Mouse (Mus musculus) heart, postnatal 10 days (tissue): ENCODE data around the gene Hmox2. TPM values are rescaled to one million over a fixed set of nuclear protein-coding genes. Genes with fewer than 3 reads are reported as not detected.
"Not testable (repeated sequence)": the region's sequence is repeated elsewhere in the genome, so short reads cannot be mapped to it uniquely, and the experiment has no call there.

ENCODE experiments used
- DNase-seq, 2 experiments: peaks; one replicate each; pipeline ENCODE4 v3.0.0; 2021
- intact Hi-C: fragments of 180-260 bp; cut with DNase I; formaldehyde crosslinking; loops from one replicate; pipeline ENCODE4 v1.15.1; 2025
- total RNA-seq, 2 experiments: library from RNA; stranded (reverse); gene quantifications; 2 replicates each; pipeline ENCODE4 v1.2.3; 2021

Hmox2 gene
- 10 to 100 TPM; 71.1 to 73.4 TPM for total RNA-seq

DNA sequence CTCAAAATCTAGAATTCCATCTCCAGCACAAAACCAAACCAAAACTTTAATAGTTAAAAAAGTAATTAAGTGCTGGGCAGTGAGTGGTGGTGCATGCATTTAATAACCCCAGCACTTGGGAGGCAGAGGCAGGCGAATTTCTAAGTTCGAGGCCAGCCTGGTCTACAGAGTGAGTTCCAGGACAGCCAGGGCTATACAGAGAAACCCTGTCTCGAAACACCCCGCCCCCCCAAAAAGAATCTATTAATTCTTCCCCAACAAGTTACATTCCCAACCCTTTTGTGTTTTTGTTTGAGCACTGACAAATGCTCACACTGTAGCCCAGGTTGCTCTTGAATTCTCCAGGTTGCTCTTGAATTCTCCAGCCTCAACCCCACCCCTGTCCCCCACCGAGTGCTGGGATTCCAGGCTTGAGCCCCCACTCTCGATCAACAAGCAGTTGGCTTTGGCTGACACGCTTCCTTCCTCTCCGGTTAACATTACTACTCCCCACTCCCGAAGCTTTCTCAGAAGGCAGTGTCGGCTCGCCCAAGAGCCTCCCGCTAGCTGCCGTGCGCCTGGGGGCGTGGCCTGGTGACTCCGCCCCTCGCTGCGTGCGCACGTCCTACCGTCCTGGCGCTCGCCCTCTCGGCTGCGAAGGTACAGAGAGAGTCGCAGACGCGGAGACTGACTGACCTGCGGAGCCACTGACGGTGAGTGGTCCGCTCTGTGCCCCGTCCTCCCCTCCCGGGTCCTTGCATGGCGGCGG, at the start of gene Hmox2:
TSS of gene Hmox2 (plus strand) at position 582 of the 748 bp plus-strand sequence.
- intact Hi-C loops, result loop anchor here (5.0 kb wide), 1 partner anchor 56 kb away; no protein-coding TSS in a partner anchor
- peak; percentile 97 for DNase-seq

DNA sequence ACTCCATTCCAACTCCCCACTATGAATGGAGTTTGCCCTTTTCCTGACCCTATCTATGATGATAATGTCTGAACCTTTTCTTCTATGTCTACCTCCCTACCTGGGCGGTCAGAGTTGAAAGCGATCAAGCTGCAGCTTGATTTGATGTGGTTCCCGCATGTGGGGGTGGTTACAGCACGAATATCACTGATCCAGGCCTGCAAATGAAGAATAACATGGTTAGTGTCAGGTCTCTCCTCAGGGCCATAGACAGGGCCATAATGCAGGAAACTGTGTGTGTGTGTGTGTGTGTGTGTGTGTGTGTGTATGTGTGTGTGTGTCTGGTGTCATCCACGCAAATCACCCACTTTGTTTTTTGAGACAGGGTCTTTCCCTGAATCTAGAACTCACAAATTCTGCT, 49.3 kb upstream of the Hmox2 start:
- DNase-seq, result no peak
- intact Hi-C loops, result no loop called here

DNA sequence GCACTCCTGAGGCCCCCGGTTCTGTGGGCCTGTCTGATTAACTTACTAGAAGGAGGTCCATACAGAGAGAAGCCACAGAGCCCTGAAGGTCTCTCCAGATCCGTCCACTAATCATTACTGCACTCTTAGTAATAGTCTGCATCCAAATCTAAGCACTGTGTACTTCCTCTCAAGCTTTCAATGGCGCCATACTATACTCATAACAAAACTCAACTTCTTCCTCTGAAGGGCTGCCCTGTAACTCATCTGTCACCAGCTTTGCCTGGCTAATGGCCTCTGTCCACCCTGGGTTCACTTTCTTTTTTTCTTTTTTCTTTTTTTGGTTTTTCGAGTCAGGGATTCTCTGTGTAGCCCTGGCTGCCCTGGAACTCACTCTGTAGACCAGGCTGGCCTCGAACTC, 48.1 kb upstream of the Hmox2 start:
- no peak for DNase-seq
- intact Hi-C loops, result no loop called here

DNA sequence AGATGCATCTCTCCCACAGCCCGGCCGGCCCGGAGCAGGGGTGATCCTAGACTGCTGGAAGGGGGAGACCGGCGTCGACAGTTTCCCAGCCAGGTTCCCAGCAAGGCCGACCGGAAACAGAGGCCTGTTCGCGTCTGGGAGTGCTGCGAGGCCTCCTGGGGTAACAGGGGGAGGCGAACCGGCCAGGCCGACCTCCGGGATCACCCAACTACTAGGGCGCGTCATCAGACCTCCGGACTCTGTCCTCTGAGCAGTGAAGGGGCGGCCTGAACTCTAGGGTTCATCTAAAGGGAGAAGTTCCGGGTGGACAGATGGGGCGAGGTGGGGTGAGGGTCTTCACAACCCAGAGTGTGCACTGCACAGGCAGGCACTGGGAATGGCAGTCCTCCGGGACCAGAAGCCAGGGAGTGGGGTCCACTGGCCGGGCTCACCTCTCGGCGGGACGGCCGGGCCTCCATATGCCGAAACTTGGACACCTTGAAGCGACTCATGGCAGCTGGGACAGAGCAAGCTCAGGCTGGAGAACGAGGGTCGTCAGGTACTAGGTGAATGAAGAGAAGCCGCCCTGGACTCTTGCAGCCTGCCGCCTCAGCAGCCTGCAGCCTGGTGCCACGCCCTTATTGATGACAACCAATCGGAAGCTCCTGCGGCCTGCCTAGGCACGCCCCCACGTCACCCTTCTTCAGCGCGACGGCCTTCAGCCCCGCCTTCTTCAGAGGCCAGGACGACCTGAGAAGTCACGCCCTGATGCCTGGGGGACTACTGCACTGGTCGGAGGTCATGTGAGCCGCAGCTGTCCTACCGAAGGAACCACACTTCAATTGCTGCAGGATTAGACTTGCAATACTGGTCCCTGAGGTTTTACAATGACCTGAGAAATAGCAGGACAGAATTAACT, 46.8 kb upstream of the Hmox2 start, which contains the start of gene Coro7:
TSS of gene Coro7 (minus strand) at position 657 of the 898 bp plus-strand sequence.
- intact Hi-C loops, result no loop called here
- DNase-seq, result peak; percentile 93 to 94

DNA sequence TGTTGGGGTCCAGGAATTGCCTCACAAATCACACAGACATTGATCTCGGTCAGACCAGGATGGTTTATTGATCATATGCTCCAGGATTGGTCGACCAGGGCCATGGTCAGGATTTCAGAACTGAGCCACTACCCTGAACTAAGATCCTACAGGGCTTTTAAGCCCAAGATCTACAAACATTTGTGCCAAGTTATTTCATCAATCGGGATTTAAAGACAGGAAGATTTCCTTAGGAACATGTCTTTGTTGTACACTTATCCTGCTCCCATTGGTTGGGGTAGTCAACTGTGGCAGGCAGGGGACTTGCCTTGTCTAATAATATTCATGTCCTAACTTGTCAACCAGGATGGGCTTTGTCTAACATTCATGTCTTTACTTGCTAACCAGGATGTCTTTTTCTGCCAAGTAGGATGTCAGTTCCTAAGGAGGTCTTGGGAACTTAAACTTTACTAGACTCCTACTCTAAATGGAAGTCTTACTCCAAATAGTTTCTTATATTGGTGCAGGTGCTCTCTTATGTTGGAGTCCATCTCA, 45.2 kb upstream of the Hmox2 start:
- intact Hi-C loops, DNase-seq: not testable (repeated sequence)

DNA sequence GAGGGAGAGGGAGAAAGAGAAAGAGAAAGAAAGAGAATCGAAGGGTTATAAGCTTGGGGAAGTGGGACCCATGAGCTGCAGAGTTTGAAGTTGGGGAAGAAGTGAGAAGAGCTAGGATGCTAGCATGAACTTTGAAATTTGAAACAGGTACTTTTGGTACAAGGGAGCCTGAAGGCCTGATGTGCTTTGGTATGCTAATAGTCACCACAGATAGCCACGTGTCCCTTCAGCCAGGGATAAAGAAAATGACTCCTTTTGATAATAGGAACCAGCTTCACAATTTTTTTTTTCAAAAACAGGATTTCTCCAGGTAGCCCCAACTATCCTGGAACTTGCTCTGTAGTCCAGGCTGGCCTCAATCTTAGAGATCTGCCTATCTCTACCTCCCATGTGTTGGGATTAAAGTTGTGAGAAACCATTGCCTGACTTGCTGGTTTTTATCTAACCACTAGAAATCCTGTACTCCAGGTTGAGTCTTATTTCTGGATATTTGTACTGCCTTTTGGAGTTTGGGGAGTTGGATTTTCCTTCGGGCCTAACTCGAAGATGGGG, 43.5 kb upstream of the Hmox2 start:
- intact Hi-C loops, result no loop called here

DNA sequence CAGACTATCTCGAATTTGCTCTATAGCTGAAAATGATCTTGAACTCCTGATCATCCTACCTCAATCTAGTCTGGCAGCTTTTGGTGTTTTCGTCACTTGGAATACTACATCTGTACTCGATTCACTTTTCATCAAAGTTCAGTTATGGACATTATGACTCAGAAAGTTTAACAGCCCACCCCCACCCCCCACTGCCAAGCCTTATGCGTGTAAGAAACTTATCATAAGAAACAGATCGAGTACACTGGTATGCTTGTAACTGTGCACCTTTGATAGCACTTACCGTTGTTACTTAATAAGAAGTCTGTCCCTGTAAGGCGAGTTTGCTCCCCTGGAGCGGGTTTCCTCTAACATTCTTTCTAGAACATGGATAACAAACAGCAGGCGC, 43.0 kb upstream of the Hmox2 start:
- DNase-seq, result no peak
- intact Hi-C loops, result no loop called here

More for the DNA sequence above, 43.5 kb upstream of the Hmox2 start:
- no peak for DNase-seq

DNA sequence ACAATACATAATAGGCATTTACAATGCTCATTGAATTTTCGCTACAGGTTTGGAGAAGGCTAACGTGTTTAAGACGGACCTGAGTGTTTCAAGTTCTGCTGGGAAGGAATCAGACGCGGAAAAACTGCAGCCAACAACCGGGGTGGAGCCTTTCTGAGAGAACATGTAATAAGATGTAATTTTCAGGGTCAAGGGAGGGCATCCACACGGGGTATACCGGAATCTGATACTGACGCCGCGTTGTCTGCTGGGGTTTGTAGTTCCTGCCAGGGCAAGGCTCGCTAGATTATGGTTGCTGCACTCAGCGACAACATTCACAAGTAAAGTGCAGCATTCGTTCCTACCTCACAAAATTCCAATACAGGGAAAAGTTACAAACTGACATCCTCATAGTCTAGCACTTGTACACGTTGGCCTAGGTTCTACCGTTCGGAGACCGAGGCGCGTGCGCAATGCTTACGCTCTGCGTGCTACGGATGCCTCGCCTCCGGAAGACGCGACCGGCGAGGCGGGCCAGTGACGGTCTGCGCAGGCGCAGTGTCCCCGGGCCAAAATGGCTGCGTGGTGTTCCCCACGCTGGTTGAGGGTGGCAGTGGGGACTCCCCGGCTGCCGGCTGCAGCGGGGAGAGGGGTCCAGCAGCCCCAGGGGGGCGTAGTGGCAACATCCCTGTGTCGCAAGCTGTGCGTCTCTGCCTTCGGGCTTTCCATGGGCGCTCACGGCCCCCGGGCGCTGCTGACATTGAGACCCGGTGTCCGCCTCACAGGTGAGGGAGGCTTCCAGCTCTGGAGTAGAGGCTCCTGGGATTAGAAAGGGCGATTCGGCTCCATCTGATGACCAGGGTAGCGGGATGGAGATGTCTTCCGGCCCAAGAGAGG, 42.3 kb upstream of the Hmox2 start:
- intact Hi-C loops, result no loop called here
- DNase-seq, result peak; percentile 97 to 98

DNA sequence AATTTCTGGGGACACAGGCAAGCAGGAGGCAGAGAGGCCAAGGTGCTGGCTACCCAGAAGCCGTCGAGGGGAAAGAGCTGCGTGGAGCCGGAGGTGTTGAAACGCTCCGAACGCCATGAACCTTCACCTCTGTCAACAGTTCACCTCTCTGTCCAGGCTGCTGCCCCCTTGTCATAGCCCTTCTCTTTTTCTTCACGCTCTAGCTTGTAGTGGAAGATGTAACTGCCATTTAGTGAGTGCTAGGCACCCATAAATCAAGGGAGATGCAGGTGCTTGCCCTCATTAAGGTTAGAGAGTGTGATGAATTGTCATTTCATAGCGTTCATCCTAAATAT, 41.7 kb upstream of the Hmox2 start:
- intact Hi-C loops, result no loop called here
- DNase-seq, result no peak

DNA sequence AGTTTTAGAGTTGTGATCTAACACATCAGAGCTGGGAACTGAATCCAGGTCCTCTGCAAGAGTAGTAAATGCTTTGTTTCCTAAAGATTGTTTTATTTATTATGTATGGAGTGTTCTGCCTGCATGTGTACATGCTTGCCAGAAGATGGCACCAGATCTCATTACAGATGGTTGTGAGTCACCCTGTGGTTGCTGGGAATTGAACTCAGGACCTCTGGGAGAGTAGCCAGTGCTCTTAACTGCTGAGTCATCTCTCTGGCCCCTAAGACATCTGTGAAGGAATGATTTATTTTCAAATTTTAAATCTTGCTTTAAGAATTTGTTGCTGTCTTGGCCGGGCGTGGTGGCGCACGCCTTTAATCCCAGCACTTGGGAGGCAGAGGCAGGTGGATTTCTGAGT, 36.8 kb upstream of the Hmox2 start:
- intact Hi-C loops, result loop anchor here (5.0 kb wide), 3 partner anchors 68 to 173 kb away; no protein-coding TSS in a partner anchor
- not testable (repeated sequence) for DNase-seq

DNA sequence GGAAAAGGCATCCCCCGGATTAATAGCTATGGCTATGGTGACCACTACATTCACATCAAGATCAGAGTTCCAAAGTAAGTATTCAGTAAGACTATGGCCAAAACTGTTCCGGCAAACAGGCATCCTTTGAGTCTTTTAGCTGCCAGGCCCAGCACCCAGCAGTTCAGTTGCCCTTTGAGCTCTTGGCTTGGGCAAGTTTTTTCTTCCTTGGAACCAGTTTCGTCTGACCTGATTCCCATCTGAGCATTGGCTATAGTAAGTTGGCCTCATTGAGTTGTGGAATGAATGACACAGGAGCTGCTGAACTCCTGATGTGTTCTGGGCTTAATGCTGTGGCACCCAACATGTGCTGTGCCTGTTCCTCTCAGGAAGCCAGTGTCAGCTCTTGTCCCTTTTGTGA, 24.9 kb upstream of the Hmox2 start:
- intact Hi-C loops, result no loop called here
- DNase-seq, result no peak

DNA sequence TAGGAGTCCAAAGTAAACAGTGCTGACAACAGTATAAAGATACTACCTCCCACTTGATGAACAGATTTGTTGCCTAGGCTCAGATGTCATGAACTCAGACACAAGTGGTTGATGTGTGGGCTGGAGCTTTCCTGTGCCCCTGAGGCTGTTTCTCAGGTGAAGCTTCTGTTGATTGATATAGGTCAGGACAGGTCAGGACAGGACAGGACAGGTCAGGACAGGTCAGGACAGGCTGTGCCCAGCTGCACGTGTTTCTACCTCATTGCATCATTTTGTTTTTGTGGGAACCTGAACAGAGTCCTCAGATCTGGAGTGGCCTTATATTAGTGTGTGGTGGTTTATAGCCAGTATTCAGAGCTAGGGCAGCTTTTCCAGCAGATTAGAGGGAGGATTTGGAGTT, 23.5 kb upstream of the Hmox2 start:
- intact Hi-C loops, result no loop called here

DNA sequence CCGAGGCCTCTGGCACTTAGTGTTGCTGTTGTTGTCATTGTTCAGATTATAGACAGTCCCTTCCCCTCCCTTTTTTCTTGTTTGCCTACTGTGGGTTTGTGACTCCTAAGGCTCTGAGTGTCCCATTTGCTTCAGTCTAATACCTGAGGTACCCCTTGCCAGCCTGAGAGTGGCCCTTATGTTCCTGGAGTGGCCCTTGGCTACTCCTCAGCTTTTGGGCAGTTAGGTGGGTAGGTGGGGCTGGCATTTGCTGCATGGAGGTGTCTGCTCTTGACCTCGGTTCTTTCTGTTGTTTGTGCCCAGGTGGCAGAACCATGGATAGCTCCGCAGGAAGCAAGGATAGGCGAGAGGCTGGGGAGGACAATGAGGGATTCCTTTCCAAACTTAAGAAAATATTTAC, 20.6 kb upstream of the Hmox2 start:
- DNase-seq, result no peak
- intact Hi-C loops, result loop anchor here (5.0 kb wide), 1 partner anchor 87 kb away; the partner anchor contains the start of gene Cdip1

More for the DNA sequence above, 23.5 kb upstream of the Hmox2 start:
- no peak for DNase-seq

DNA sequence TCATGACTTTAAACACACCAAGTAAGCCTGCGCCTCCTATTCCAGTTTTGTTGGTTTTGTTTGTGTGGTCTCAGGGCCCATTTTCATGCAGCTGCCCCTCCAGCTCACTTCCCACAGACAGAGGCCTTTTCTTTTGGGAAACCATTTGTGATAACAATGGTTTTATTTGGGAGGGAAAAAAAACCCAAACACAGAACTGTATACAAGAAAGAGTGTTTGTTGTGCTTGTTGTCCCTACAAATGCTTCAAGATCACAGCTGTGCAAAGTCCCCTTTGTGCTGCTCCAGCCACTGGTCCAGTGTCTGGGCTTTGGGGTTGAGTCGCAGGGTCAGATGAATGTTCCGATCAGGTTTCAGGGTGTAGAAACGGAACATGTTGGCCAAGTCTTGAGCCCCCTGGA, 15.0 kb upstream of the Hmox2 start:
- DNase-seq, result no peak
- intact Hi-C loops, result no loop called here

DNA sequence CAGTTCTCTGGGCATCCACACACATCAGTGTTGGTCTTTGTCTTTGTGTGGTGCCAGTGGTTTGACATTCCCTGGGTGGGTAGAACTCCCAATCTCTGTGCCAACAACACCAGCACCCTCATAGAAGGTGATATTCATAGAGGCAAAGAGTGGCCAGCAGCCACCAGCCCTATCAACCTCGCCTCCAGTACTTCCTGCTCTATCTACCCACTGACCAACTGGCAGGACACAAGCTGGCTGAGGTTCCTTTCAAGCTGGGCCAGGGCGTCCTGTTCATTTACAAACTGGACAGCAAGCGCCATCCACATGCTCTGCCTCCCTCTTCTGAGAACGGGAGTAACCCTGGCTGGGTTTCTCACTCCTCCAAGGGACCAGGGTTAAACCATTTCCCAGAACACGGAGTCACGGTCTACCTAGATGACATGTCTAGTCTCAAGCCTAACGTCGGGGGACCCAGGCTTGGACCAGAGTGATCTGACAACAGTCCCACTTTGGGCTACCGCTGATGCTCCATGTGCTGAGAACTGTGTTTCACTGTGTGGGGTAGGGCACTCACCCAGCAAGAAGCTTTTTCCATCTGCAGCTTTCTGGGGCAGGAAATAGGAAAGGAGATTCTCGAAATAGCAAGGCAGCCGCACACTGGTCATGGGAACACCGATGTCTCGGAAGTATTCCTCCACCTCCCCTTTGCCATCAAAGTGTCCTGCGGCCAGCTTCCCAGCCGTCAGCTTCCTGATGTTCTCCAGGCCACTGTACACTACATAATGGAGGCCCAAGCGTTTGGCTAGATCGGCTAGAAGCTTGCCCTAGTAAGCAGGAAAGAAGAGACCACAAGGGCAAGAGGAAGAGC, 12.1 kb upstream of the Hmox2 start:
- intact Hi-C loops, result no loop called here
- DNase-seq, result peak in 1 of 2 experiments; percentile 18

DNA sequence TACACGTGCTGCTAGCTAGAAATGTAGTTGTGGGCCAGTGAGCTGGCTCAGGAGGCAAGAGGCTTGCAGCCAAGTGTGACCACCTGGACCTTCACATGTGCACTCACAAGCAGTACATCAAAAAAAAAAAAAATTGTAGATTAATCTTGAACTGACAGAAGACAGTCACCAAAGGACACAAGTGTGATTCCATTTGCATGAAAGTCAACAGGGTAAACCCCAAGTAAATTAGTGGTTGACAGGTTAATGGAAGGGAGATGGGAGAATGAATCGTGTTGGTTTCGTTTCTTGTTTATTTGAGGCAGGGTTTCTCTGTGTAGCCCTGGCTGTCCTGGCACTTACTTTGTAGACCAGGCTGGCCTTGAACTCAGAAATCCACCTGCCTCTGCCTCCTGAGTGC, 8.3 kb upstream of the Hmox2 start:
- intact Hi-C loops, result loop anchor here (5.0 kb wide), 2 partner anchors 34 to 144 kb away; no protein-coding TSS in a partner anchor
- no peak for DNase-seq

DNA sequence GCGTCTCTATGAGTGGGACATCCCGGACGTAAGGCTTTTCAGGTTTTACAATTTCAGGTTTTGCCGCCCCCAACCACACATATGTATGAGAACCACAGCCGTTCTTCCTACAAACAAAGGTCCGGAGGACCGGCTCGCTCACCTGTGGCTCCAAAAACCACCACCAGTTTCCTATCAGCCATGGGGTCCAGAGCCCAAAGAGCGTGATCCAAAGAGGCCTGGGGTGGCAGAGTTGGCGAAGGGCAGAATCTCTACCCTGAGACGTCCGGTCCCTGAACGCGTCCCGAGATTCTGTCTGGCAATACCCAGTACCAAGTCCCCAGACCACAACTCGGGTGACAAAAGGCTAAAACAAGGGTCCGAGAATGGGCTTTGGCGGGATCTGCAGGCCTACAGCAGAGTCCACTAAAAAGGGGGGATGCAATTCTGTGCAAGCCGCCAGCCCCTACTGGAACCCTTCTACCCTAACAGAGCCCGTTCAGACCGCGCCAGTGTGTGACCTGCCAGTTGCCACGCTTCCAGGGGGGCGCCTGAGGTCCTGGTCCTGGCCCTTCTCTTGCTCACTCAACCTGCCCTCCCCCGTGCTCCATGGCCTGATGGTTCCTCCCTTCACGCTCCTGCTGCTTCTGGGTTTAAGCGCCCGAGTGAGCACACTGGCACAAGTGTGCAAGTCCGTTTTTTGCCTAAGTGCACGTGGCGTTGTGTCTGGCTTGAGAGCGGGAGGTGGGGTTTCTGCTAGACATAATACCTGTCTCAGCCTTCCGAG, 7.2 kb upstream of the Hmox2 start, which contains the start of gene Nmral1:
TSS of gene Nmral1 (minus strand) at position 604 of the 766 bp plus-strand sequence.
- intact Hi-C loops, result loop anchor here (5.0 kb wide), 2 partner anchors 33 to 143 kb away; no protein-coding TSS in a partner anchor

More for the DNA sequence above, 7.2 kb upstream of the Hmox2 start, which contains the start of gene Nmral1:
- DNase-seq, result peak; percentile 61 to 74
